Mouse (Mus musculus): Measurements from ENCODE around the gene Opcml.

Gene Opcml

GRCm38 (mm10) chr9:28439433-28440191 lies 649.0 kb downstream of the Opcml start:
- DNase-seq (ENCODE audit: low spot score in 2 of 2) = no peak

GRCm38 (mm10) chr9:28440192-28440795 lies 649.7 kb downstream of the Opcml start:
- DNase-seq (ENCODE audit: low spot score in 2 of 2) = no peak

GRCm38 (mm10) chr9:28444485-28444884 lies 653.9 kb downstream of the Opcml start:
- no peak for DNase-seq (ENCODE audit: low spot score in 2 of 2)

- no peak for DNase-seq (ENCODE audit: low spot score in 2 of 2)
Measured at GRCm38 (mm10) chr9:28444972-28445371, 654.4 kb downstream of the Opcml start.

GRCm38 (mm10) chr9:28445863-28446262 lies 655.3 kb downstream of the Opcml start:
- DNase-seq (ENCODE audit: low spot score in 2 of 2) = no peak

- no peak for DNase-seq (ENCODE audit: low spot score in 2 of 2)
Measured at GRCm38 (mm10) chr9:28446278-28447064, 655.9 kb downstream of the Opcml start.

- no peak for DNase-seq (ENCODE audit: low spot score in 2 of 2)
Measured at GRCm38 (mm10) chr9:28452509-28452908, 661.9 kb downstream of the Opcml start.

- no peak for DNase-seq (ENCODE audit: low spot score in 2 of 2)
Measured at GRCm38 (mm10) chr9:28453062-28453461, 662.5 kb downstream of the Opcml start.

GRCm38 (mm10) chr9:28457982-28458770 lies 667.6 kb downstream of the Opcml start:
- no peak for DNase-seq (ENCODE audit: low spot score in 2 of 2)

- no peak for DNase-seq (ENCODE audit: low spot score in 2 of 2)
Measured at GRCm38 (mm10) chr9:28463622-28464021, 673.0 kb downstream of the Opcml start.

- DNase-seq (ENCODE audit: low spot score in 2 of 2) = no peak
Measured at GRCm38 (mm10) chr9:28469419-28469818, 678.8 kb downstream of the Opcml start.

- DNase-seq (ENCODE audit: low spot score in 2 of 2) = no peak
Measured at GRCm38 (mm10) chr9:28471501-28471900, 680.9 kb downstream of the Opcml start.

- no peak for DNase-seq (ENCODE audit: low spot score in 2 of 2)
Measured at GRCm38 (mm10) chr9:28474586-28474985, 684.0 kb downstream of the Opcml start.

- no peak for DNase-seq (ENCODE audit: low spot score in 2 of 2)
Measured at GRCm38 (mm10) chr9:28481261-28481660, 690.7 kb downstream of the Opcml start.

GRCm38 (mm10) chr9:28488499-28488898 lies 697.9 kb downstream of the Opcml start:
- DNase-seq (ENCODE audit: low spot score in 2 of 2) = no peak

GRCm38 (mm10) chr9:28489828-28490227 lies 699.3 kb downstream of the Opcml start:
- DNase-seq (ENCODE audit: low spot score in 2 of 2) = no peak

- DNase-seq (ENCODE audit: low spot score in 2 of 2) = no peak
Measured at GRCm38 (mm10) chr9:28490410-28490809, 699.8 kb downstream of the Opcml start.

GRCm38 (mm10) chr9:28499841-28500794 lies 709.5 kb downstream of the Opcml start:
- no peak for DNase-seq (ENCODE audit: low spot score in 2 of 2)

GRCm38 (mm10) chr9:28513905-28514304 lies 723.3 kb downstream of the Opcml start:
- DNase-seq (ENCODE audit: low spot score in 2 of 2) = no peak

- DNase-seq (ENCODE audit: low spot score in 2 of 2) = no peak
Measured at GRCm38 (mm10) chr9:28533191-28533590, 742.6 kb downstream of the Opcml start.

GRCm38 (mm10) chr9:28535006-28535405 lies 744.4 kb downstream of the Opcml start:
- DNase-seq (ENCODE audit: low spot score in 2 of 2) = no peak
